Mouse (Mus musculus): ENCODE results near the gene Lpin2. TPM values are rescaled to one million over a fixed set of nuclear protein-coding genes. Genes with fewer than 3 reads are reported as not detected.

Gene Lpin2
- polyA plus RNA-seq, 1 experiment, result 20.7 TPM

DNA sequence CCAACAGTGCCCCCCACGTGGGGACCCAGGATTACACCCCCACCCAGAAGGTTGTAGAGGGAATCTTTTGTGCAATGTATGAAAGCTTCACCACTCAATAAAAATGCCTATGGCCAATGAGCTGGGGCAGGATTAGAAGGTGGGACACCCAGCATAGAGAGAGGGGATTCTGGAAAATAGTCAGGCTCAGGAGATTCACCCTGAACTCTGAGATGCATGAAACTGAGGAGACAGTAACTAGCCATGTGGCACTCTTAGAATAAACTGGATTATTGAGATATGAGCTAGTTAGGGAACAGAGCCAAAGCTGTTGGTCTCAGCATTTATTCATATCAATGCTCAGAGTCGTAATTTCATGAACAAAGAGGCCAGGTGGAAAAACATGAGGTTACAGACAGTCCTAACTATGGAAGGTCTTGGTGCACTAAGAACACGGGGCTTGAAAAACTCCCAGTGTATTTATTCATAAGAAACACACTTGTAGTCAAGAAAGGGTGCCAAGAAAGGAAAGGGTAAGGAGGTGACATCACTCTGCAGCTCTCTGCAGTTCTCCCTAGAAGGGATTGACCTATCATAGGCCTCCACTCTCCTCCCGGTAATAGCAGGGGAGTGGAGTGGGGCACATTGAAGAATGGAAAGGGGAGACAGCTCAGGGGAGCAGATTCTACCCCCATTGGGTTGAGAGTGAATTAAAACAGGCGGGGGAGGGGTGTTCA lies 83.1 kb downstream of the Lpin2 start:
- TF ChIP-seq CTCF (IDR thresholded peaks at IDR 0.05; ENCODE audit: borderline replicate concordance, insufficient read depth, low read length) (no peak), POLR2A (IDR thresholded peaks at IDR 0.05; ENCODE audit: low read depth, low read length) (no peak)
- Histone ChIP-seq H3K4me3 (ENCODE audit: insufficient read depth, low read length) (no peak overlapping the region), H3K27ac (ENCODE audit: insufficient read depth, low read length) (no peak overlapping the region), H3K4me1 (ENCODE audit: control insufficient read depth, insufficient read depth, low read length) (no peaks in the 10 kb centered on the region)

DNA sequence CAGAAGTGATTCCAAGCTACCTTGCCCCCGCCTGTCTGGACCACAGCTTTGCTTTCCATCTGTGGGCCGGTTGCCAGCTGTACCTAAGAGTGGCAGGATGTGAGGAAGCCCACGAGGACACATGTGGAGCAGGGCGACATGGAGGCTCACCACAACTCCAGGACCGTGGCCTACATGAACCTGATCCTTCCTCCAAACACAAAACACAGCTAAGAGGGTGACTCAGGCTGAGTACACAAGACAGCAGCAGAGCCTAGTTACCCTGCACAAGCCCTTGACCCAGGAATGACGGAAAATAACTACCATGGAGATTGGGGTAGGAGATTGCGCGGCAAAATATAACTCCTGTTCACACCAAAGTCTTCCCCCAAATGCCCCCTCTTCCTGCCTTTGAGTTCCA lies 85.0 kb downstream of the Lpin2 start:
- Histone ChIP-seq H3K27ac (ENCODE audit: insufficient read depth, low read length) (no peak overlapping the region), H3K4me3 (ENCODE audit: insufficient read depth, low read length) (no peak overlapping the region), H3K4me1 (ENCODE audit: control insufficient read depth, insufficient read depth, low read length) (no peaks in the 10 kb centered on the region)
- TF ChIP-seq CTCF (IDR thresholded peaks at IDR 0.05; ENCODE audit: borderline replicate concordance, insufficient read depth, low read length) (no peak), POLR2A (IDR thresholded peaks at IDR 0.05; ENCODE audit: low read depth, low read length) (no peak)

DNA sequence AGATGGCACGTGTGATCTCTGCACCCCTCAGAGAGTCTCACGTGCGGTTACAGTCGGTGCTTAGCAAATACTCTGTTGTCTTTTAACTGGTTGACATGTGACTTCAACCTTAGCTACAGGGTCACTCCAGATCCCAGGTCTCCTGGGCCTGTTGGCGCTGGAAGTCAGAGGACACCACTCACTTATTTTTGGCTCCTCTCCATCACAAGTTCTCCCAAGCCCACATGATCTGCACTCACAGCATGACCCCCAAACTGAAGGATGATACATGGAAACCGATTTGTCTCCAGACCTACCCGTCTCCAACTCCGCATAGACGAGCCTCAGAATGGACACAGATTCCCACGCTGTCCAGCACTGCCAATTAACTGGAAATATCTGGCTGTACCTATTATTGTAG lies 85.8 kb downstream of the Lpin2 start:
- Histone ChIP-seq H3K27ac (ENCODE audit: insufficient read depth, low read length) (no peak overlapping the region), H3K4me3 (ENCODE audit: insufficient read depth, low read length) (no peak overlapping the region), H3K4me1 (ENCODE audit: control insufficient read depth, insufficient read depth, low read length) (no peaks in the 10 kb centered on the region)
- TF ChIP-seq CTCF (IDR thresholded peaks at IDR 0.05; ENCODE audit: borderline replicate concordance, insufficient read depth, low read length) (no peak), POLR2A (IDR thresholded peaks at IDR 0.05; ENCODE audit: low read depth, low read length) (no peak)

DNA sequence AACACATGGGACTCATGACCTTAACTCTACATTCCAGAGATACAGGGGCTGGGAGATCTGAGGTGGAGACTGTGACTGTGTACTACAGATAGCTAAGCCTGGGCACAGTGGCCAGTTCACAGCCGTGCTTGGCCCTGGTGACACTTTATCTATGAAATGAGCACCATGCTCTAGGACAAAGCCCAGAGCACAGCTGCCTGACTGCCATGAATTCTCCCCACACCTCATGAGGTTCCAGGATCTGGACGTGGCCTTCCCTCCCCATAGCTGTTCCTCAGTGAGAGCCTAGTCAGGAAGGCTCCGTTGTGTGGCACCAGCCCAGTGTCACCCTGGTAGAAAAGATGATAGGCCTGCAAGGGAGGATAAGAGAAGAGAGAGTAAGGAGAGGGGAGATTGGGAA lies 86.2 kb downstream of the Lpin2 start:
- TF ChIP-seq CTCF (IDR thresholded peaks at IDR 0.05; ENCODE audit: borderline replicate concordance, insufficient read depth, low read length), result no peak
- no peak for TF ChIP-seq POLR2A (IDR thresholded peaks at IDR 0.05; ENCODE audit: low read depth, low read length)
- H3K4me3 ChIP-seq (ENCODE audit: insufficient read depth, low read length), result no peak overlapping the region
- no peaks in the 10 kb centered on the region for H3K4me1 ChIP-seq (ENCODE audit: control insufficient read depth, insufficient read depth, low read length)
- H3K27ac ChIP-seq (ENCODE audit: insufficient read depth, low read length), result no peak overlapping the region

DNA sequence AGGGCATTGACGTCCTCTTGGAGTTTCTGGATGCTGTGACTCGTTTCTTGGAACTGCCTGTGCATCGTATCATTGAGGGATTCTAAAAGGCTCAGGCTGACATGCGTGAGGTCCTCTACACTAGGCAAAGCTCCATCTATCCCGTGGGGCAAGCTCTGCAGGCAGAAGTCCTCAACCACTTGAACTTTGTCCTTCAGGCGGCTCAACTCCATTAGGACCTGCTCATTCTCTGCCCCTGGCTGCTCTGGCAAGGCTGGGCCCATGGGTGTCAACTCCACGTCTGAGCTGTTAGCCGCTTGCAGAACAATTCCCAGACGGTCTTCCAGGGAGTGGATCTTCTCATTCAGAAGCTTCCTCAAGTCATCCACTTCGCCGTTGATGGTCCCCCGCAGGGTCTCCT lies 91.5 kb downstream of the Lpin2 start:
- TF ChIP-seq POLR2A (IDR thresholded peaks at IDR 0.05; ENCODE audit: low read depth, low read length) (no peak), CTCF (IDR thresholded peaks at IDR 0.05; ENCODE audit: borderline replicate concordance, insufficient read depth, low read length) (no peak)
- no peak overlapping the region for H3K27ac ChIP-seq (ENCODE audit: insufficient read depth, low read length)
- H3K4me3 ChIP-seq (ENCODE audit: insufficient read depth, low read length), result no peak overlapping the region
- no peaks in the 10 kb centered on the region for H3K4me1 ChIP-seq (ENCODE audit: control insufficient read depth, insufficient read depth, low read length)

DNA sequence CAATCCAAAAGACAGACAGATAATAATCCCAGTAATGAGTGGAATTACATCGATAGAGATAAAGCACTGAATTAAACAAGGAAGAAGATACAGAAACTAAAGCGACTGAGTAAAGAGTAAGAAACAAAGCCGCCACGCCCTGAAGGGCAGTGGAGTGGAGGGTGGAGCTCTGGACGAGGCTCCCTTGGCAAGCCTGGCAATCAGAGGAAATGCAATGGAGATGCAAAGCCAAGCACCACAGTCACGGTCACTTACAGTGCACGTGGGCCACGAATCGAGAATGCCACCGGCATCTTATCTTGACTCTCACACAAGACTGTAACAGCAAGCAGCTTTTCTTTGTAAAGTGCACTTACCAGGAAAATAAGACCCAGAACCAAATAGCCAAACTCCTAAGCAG lies 94.4 kb downstream of the Lpin2 start:
- TF ChIP-seq CTCF (IDR thresholded peaks at IDR 0.05; ENCODE audit: borderline replicate concordance, insufficient read depth, low read length) (no peak), POLR2A (IDR thresholded peaks at IDR 0.05; ENCODE audit: low read depth, low read length) (no peak)
- no peaks in the 10 kb centered on the region for H3K4me1 ChIP-seq (ENCODE audit: control insufficient read depth, insufficient read depth, low read length)
- no peak overlapping the region for H3K27ac ChIP-seq (ENCODE audit: insufficient read depth, low read length)
- no peak overlapping the region for H3K4me3 ChIP-seq (ENCODE audit: insufficient read depth, low read length)

DNA sequence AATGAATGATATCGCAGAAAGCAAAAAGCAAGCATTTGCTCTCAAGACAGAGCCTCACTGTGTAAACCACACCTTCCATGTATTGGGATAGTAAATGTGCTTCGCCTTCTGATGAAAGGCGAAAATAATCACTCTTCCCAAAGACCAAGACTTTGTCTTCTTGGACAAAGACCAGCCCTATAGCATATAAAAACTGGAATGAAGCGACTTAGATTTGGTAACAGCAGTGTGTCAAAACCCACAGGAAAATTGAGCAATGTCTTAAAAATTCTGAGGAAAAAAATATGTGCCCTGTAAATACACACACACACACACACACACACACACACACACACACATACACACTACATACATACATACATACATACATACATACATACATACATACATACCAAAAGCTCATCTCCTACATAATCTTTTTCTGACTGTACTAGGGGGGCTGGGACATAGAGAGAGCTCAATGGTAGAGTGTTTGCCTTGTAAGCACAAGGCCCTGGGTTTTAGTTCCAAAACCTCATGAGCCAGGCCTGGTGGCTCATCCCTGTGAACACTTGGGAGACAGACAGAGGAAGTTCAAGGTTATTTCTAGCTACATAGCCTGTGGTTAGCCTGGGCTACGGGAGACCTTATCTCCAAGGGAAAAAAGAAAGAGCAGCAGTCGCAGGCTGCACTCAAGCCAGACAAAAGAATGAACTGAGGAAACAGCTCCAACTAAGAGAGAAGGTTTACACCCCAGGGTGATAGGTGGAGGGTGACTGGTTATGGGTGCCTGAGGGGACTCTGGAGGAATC lies 95.5 kb downstream of the Lpin2 start:
- TF ChIP-seq CTCF (IDR thresholded peaks at IDR 0.05; ENCODE audit: borderline replicate concordance, insufficient read depth, low read length) (no peak), POLR2A (IDR thresholded peaks at IDR 0.05; ENCODE audit: low read depth, low read length) (no peak)
- Histone ChIP-seq H3K4me1 (ENCODE audit: control insufficient read depth, insufficient read depth, low read length) (no peaks in the 10 kb centered on the region), H3K4me3 (ENCODE audit: insufficient read depth, low read length) (no peak overlapping the region), H3K27ac (ENCODE audit: insufficient read depth, low read length) (no peak overlapping the region)

DNA sequence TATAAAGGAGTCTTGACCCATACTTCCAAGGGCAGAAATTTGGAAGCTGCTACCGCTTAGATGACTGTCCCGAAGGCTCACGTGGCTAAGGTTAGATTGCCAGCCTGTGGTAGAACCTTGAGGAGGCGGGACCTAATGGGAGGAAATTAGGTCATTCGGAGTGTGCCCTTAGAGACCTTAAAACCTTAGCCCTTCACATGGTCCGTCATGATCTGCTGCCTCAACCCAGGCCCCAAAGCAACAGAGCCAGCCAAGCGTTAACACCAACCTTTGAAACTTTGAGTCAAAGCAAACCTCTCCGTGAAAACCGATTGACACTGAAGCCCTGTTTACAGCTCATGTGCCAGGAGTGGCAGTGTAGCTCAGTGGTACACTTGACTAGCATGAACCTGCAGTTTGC lies 100.4 kb downstream of the Lpin2 start:
- H3K4me1 ChIP-seq (ENCODE audit: control insufficient read depth, insufficient read depth, low read length), result peaks cover 12% of the 10 kb centered on the region
- no peak overlapping the region for H3K4me3 ChIP-seq (ENCODE audit: insufficient read depth, low read length)
- no peak overlapping the region for H3K27ac ChIP-seq (ENCODE audit: insufficient read depth, low read length)
- TF ChIP-seq CTCF (IDR thresholded peaks at IDR 0.05; ENCODE audit: borderline replicate concordance, insufficient read depth, low read length) (no peak), POLR2A (IDR thresholded peaks at IDR 0.05; ENCODE audit: low read depth, low read length) (no peak)

DNA sequence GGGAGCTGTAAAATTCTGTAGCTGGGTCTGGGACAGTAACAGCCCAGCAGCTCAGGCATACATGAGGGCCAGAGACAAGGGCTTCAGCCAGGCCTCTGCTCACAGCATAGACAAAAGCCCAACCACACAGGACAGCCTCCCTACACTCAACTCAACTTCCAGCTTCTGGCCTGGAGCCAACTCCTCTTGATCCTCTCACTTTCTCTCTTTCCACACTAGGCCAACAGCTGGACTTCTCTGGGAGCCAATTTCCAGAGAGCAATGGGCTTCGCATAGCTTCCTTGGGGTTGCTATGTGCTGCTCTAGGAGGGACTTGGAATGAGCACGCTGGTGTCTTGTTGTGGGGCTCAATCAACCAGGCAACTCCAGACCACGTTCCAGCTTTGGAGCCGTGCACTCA lies 100.9 kb downstream of the Lpin2 start:
- no peak overlapping the region for H3K27ac ChIP-seq (ENCODE audit: insufficient read depth, low read length)

DNA sequence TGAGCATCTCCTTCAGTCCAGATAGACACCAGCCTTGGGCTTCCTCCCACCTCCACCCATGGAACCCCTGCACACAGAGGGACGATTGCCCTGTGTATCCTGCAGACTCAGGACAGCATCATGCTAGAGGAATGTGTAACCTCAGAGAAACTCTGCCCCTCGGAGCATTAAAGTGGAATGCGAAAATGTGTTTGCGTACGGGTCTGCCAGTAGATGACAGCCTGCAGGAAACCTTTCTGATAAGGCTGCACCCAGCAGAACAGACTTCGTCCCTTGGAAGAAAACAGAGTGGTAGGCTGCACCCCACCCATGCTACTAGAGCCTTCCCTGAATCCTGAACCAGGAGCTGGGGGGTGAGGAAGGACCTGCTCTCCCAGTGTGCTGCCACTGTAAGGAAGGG lies 102.5 kb downstream of the Lpin2 start:
- Histone ChIP-seq H3K27ac (ENCODE audit: insufficient read depth, low read length) (no peak overlapping the region), H3K4me3 (ENCODE audit: insufficient read depth, low read length) (no peak overlapping the region)
- TF ChIP-seq CTCF (IDR thresholded peaks at IDR 0.05; ENCODE audit: borderline replicate concordance, insufficient read depth, low read length), result no peak
- TF ChIP-seq POLR2A (IDR thresholded peaks at IDR 0.05; ENCODE audit: low read depth, low read length), result no peak

More for the DNA sequence above, 100.9 kb downstream of the Lpin2 start:
- Histone ChIP-seq H3K4me1 (ENCODE audit: control insufficient read depth, insufficient read depth, low read length) (peaks cover 14% of the 10 kb centered on the region), H3K4me3 (ENCODE audit: insufficient read depth, low read length) (no peak overlapping the region)
- TF ChIP-seq POLR2A (IDR thresholded peaks at IDR 0.05; ENCODE audit: low read depth, low read length), result no peak
- no peak for TF ChIP-seq CTCF (IDR thresholded peaks at IDR 0.05; ENCODE audit: borderline replicate concordance, insufficient read depth, low read length)

More for the DNA sequence above, 102.5 kb downstream of the Lpin2 start:
- H3K4me1 ChIP-seq (ENCODE audit: control insufficient read depth, insufficient read depth, low read length), result peaks cover 16% of the 10 kb centered on the region
